Mouse (Mus musculus): ENCODE measurements around the gene Rfx4. TPM values are rescaled to one million over a fixed set of nuclear protein-coding genes. Genes with fewer than 3 reads are reported as not detected.

The Rfx4 gene
- polyA plus RNA-seq, 1 experiment from 2014 or later: not detected

GRCm38 (mm10) chr10:84901676-84902075, 145.8 kb downstream of the Rfx4 start:
- TF ChIP-seq CTCF (IDR thresholded peaks at IDR 0.05; ENCODE audit: low read depth): no peak
- TF ChIP-seq EP300 (optimal IDR thresholded peaks at IDR 0.05): no peak
- 76% methylated on average over 5 of the region's 5 CpGs for WGBS

GRCm38 (mm10) chr10:84902213-84902612, 146.4 kb downstream of the Rfx4 start:
- no peak for ATAC-seq (ENCODE audit: low FRiP score, low TSS enrichment)

More at GRCm38 (mm10) chr10:84901676-84902075, 145.8 kb downstream of the Rfx4 start:
- Histone ChIP-seq H3K4me3 (ENCODE audit: low read depth, low read length) (no peak overlapping the region), H3K27ac (replicated peaks) (no peak overlapping the region), H3K4me2 (replicated peaks; ENCODE audit: low read depth) (no peak overlapping the region), H3K4me1 (replicated peaks; ENCODE audit: control insufficient read depth, insufficient read depth) (no peaks in the 10 kb centered on the region), H3K9ac (ENCODE audit: low read length) (no peak overlapping the region), H3K36me3 (ENCODE audit: control insufficient read depth, insufficient read depth, low read length) (no peaks in the 10 kb centered on the region), H3K9me3 (ENCODE audit: control insufficient read depth, low read length) (no peaks in the 10 kb centered on the region), H3K27me3 (ENCODE audit: control insufficient read depth, insufficient read depth, low read length) (no peaks in the 10 kb centered on the region)
- ATAC-seq (ENCODE audit: low FRiP score, low TSS enrichment) (no peak), DNase-seq (ENCODE audit: low spot score) (no peak)

DNA sequence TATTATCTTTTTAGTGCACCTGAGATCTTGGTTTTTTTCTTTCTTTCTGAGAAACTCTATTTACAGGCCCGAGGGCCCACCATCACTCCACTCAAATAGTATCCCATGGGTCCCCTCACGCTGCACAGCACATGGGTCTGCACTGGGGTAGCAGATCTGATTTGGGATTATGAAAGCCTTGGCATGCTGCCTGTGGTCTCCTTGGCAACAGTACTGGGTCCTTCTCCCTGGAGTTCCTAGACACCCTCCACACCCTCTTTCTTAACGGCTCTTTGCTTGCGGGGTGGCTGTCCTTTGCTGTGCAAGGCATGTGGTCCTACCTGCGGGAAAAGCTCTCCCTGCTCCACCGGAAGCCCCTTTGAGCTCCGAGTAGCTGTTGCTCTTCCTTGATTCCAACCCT, 147.4 kb downstream of the Rfx4 start:
- Histone ChIP-seq H3K27me3 (ENCODE audit: control insufficient read depth, insufficient read depth, low read length) (no peaks in the 10 kb centered on the region), H3K9ac (ENCODE audit: low read length) (no peak overlapping the region), H3K27ac (replicated peaks) (no peak overlapping the region), H3K4me3 (ENCODE audit: low read depth, low read length) (0 out of 2 replicates have a peak overlapping the region, but pooled peaks have one; percentile 12), H3K9me3 (ENCODE audit: control insufficient read depth, low read length) (no peaks in the 10 kb centered on the region), H3K36me3 (ENCODE audit: control insufficient read depth, insufficient read depth, low read length) (no peaks in the 10 kb centered on the region), H3K4me1 (replicated peaks; ENCODE audit: control insufficient read depth, insufficient read depth) (no peaks in the 10 kb centered on the region), H3K4me2 (replicated peaks; ENCODE audit: low read depth) (peak overlapping the region; percentile 40)
- DNase-seq (ENCODE audit: low spot score): no peak
- TF ChIP-seq CTCF (IDR thresholded peaks at IDR 0.05; ENCODE audit: low read depth) (no peak), EP300 (optimal IDR thresholded peaks at IDR 0.05) (no peak)
- 0 out of 2 replicates have a peak, but pooled peaks have one; percentile 29 for ATAC-seq (ENCODE audit: low FRiP score, low TSS enrichment)
- WGBS: 27% methylated on average over 7 of the region's 7 CpGs

More at GRCm38 (mm10) chr10:84902213-84902612, 146.4 kb downstream of the Rfx4 start:
- Histone ChIP-seq H3K9me3 (ENCODE audit: control insufficient read depth, low read length) (no peaks in the 10 kb centered on the region), H3K27ac (replicated peaks) (no peak overlapping the region), H3K9ac (ENCODE audit: low read length) (no peak overlapping the region), H3K4me1 (replicated peaks; ENCODE audit: control insufficient read depth, insufficient read depth) (no peaks in the 10 kb centered on the region), H3K27me3 (ENCODE audit: control insufficient read depth, insufficient read depth, low read length) (no peaks in the 10 kb centered on the region), H3K36me3 (ENCODE audit: control insufficient read depth, insufficient read depth, low read length) (no peaks in the 10 kb centered on the region), H3K4me2 (replicated peaks; ENCODE audit: low read depth) (no peak overlapping the region), H3K4me3 (ENCODE audit: low read depth, low read length) (no peak overlapping the region)
- no peak for DNase-seq (ENCODE audit: low spot score)
- WGBS: 70% methylated on average over 2 of the region's 2 CpGs
- TF ChIP-seq CTCF (IDR thresholded peaks at IDR 0.05; ENCODE audit: low read depth): no peak
- TF ChIP-seq EP300 (optimal IDR thresholded peaks at IDR 0.05): no peak

DNA sequence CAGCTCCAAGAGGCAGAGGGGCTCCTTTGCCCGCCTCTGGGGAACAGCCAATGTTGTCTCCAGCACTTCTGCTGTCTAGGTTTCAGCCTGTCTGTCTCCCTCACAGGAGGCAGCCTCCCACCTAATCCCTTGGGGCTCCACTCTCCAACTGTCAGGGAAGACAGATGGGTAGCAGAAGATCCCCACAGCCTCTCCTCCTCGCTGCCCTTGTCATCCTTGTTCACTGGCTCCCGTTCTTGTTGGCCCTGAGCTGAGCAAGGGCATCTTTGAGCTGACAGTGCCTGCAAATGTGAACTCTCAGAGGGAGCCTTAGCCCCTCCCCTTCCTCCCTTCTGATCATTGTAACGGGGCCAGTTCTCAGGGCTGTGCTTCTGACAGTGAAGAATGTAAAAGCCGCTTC, 147.9 kb downstream of the Rfx4 start:
- H3K27me3 ChIP-seq (ENCODE audit: control insufficient read depth, insufficient read depth, low read length): no peaks in the 10 kb centered on the region
- DNase-seq (ENCODE audit: low spot score) (no peak), ATAC-seq (ENCODE audit: low FRiP score, low TSS enrichment) (no peak)
- TF ChIP-seq CTCF (IDR thresholded peaks at IDR 0.05; ENCODE audit: low read depth) (no peak), EP300 (optimal IDR thresholded peaks at IDR 0.05) (no peak)
- H3K36me3 ChIP-seq (ENCODE audit: control insufficient read depth, insufficient read depth, low read length): no peaks in the 10 kb centered on the region
- no peaks in the 10 kb centered on the region for H3K4me1 ChIP-seq (replicated peaks; ENCODE audit: control insufficient read depth, insufficient read depth)
- 0 out of 2 replicates have a peak overlapping the region, but pooled peaks have one; percentile 12 for H3K4me3 ChIP-seq (ENCODE audit: low read depth, low read length)
- H3K9ac ChIP-seq (ENCODE audit: low read length): no peak overlapping the region
- H3K9me3 ChIP-seq (ENCODE audit: control insufficient read depth, low read length): no peaks in the 10 kb centered on the region
- peak overlapping the region; percentile 40 for H3K4me2 ChIP-seq (replicated peaks; ENCODE audit: low read depth)
- 0 out of 2 replicates have a peak overlapping the region, but pooled peaks have one; percentile 8 for H3K27ac ChIP-seq (replicated peaks)
- 8% methylated on average over 5 of the region's 5 CpGs for WGBS

- DNase-seq (ENCODE audit: low spot score): no peak
- Histone ChIP-seq H3K4me2 (replicated peaks; ENCODE audit: low read depth) (no peak overlapping the region), H3K27me3 (ENCODE audit: control insufficient read depth, insufficient read depth, low read length) (no peaks in the 10 kb centered on the region), H3K36me3 (ENCODE audit: control insufficient read depth, insufficient read depth, low read length) (no peaks in the 10 kb centered on the region), H3K27ac (replicated peaks) (no peak overlapping the region), H3K4me1 (replicated peaks; ENCODE audit: control insufficient read depth, insufficient read depth) (no peaks in the 10 kb centered on the region), H3K9ac (ENCODE audit: low read length) (no peak overlapping the region), H3K4me3 (ENCODE audit: low read depth, low read length) (no peak overlapping the region), H3K9me3 (ENCODE audit: control insufficient read depth, low read length) (no peaks in the 10 kb centered on the region)
- ATAC-seq (ENCODE audit: low FRiP score, low TSS enrichment): no peak
- no peak for TF ChIP-seq CTCF (IDR thresholded peaks at IDR 0.05; ENCODE audit: low read depth)
- TF ChIP-seq EP300 (optimal IDR thresholded peaks at IDR 0.05): no peak
- 75% methylated on average over 9 of the region's 9 CpGs for WGBS
These were observed 151.0 kb downstream of the Rfx4 start for GRCm38 (mm10) chr10:84906895-84907294.

- Histone ChIP-seq H3K4me1 (replicated peaks; ENCODE audit: control insufficient read depth, insufficient read depth) (no peaks in the 10 kb centered on the region), H3K9me3 (ENCODE audit: control insufficient read depth, low read length) (no peaks in the 10 kb centered on the region), H3K27ac (replicated peaks) (no peak overlapping the region), H3K36me3 (ENCODE audit: control insufficient read depth, insufficient read depth, low read length) (no peaks in the 10 kb centered on the region), H3K4me3 (ENCODE audit: low read depth, low read length) (no peak overlapping the region), H3K4me2 (replicated peaks; ENCODE audit: low read depth) (no peak overlapping the region), H3K27me3 (ENCODE audit: control insufficient read depth, insufficient read depth, low read length) (no peaks in the 10 kb centered on the region), H3K9ac (ENCODE audit: low read length) (no peak overlapping the region)
- no peak for ATAC-seq (ENCODE audit: low FRiP score, low TSS enrichment)
- DNase-seq (ENCODE audit: low spot score): no peak
- WGBS: 87% methylated on average over 3 of the region's 3 CpGs
- TF ChIP-seq EP300 (optimal IDR thresholded peaks at IDR 0.05): no peak
- TF ChIP-seq CTCF (IDR thresholded peaks at IDR 0.05; ENCODE audit: low read depth): no peak
These were observed 152.1 kb downstream of the Rfx4 start for GRCm38 (mm10) chr10:84908006-84908405.
